Mouse (Mus musculus) erythroblast, embryonic 14.5 days (primary cell): ENCODE data around the gene Smarca4.

ENCODE experiments used
- GATA1 ChIP-seq: IDR thresholded peaks from 2 replicates; pipeline ENCODE4 v1.6.1; 2012; ENCODE audit warnings: low read length, inconsistent platforms, mixed read lengths
- TAL1 ChIP-seq: IDR thresholded peaks from 3 replicates; pipeline ENCODE4 v1.6.1; 2012; ENCODE audit warnings: low read length, inconsistent platforms, mixed read lengths

DNA sequence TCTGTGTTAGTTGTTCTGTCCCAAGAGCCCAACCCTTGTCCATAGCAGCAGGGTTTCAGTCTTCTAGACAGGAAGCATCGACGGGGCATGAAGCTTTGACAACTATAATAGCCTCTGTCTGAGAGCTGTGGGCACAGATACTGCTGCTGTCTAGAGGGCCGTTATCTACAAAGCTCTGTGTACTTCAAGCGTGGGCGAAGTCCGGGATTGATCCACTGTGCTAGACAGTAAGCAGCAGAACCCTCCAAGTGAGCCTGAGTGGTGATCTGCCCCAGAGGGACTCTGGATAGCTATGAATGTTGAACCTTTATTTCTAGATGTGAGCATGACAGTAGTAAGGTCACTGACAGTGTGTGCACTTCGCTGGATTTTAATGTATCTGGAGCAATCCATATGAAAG, 72.6 kb downstream of the Smarca4 start:
- no peak for TF ChIP-seq TAL1
- TF ChIP-seq GATA1, result no peak
